Mouse (Mus musculus): ENCODE measurements around the gene Galt.
"Not testable (repeated sequence)": the region's sequence is repeated elsewhere in the genome, so short reads cannot be mapped to it uniquely, and the experiment has no call there.

Galt gene

GRCm38 (mm10) chr4:41740380-41741157 is 14.5 kb upstream of the Galt start:
- peak; percentile 84 for DNase-seq (ENCODE audit: low read depth, low spot score)

GRCm38 (mm10) chr4:41741158-41741560 is 13.9 kb upstream of the Galt start:
- DNase-seq (ENCODE audit: low read depth, low spot score): peak; percentile 98

DNA sequence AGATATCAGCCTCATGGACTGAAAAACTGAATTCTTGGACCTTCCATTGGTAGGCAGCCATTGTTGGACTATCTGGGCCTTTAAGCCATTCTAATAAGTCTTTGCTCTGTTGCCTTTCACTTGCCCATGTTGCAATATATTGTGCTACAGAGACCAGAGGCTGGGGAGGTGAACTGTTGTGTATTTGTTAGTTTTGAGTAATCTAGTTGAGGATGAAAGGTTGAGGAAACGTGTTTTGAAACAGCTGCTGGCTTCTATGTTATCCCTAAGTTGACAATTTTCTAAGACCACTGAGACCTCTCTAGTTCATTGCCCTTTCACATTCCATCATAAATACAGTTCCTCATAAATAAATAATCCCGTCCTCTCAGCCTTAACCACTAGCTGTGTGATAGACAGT is 10.9 kb upstream of the Galt start:
- no peak for DNase-seq (ENCODE audit: low read depth, low spot score)

DNA sequence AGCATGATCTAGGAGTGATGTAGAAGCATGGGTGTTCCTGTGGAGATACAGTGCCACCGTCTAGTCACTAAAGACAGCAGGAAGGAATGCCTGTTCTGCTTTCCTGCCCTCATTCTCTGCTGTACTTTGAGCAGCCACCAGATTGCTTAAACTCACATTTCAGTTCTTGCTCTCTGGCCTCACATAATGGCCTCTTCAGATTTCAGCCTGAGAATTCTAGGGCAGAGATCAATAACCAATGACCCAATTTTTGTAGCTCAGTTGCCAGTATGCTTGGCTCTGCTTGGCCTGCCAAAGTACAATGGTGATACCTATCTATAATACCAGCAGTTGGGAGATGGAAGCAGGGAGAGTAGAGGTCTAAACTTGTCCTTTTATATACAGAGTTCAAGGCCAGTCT is 10.0 kb upstream of the Galt start:
- DNase-seq (ENCODE audit: low read depth, low spot score): no peak

DNA sequence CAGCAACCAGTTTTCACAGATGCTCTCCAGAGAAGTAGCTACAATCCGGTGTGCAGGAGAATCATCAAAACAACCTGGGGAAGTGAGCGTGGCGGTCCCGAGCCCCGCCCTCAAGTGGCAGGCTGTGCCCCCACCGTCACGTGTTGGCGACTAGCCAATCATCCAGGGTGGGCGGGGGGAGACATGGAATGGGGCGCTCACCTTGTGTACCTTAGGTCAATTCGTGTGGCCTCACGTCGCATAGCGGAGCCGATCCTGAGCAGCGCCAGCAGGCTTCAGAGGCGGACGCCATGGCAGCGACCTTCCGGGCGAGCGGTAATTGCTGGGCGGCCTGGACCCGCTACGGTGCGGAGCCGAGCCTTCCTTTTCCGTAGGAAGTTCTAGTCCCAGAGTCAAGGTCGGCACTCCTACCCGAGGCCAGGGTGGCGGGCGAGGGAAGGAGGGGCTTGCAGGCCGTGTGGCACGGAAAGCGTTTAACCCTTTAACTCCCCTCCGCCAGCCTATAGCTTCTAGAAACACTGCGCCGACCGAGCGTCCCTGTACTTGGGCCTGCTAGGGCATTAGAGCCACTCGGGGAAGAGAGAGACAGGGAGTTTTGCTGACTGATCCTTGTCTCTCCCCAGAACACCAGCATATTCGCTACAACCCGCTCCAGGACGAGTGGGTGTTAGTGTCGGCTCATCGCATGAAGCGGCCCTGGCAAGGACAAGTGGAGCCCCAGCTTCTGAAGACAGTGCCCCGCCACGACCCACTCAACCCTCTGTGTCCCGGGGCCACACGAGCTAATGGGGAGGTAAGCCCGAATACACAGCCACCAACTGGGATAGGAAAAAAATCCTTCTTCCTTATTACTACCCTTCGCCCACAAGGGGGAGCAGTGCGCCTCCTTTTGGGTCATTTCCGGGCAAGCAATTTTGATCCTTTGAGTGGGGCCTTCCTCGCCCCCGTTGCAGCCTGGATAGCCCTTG is 594 bp downstream of the Galt start, which contains the start of gene Sigmar1:
Gene Sigmar1 (minus strand): TSS at position 820 of the 968 bp plus-strand sequence.
- peak; percentile 96 for DNase-seq (ENCODE audit: low read depth, low spot score)

DNA sequence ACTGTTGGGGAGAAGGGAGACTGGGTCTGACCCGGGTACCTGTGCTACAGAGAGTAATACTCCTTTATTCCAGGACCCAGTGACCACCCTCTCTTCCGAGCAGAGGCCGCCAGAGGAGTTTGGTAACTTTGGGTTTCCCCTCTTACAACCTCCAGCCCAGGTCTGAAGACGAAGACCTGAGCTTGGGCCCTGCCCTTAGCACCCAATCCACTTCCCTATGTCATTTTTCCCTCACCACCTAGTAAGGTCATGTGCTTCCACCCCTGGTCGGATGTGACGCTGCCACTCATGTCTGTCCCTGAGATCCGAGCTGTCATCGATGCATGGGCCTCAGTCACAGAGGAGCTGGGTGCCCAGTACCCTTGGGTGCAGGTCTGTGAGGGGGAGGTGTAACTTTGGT is 1.4 kb downstream of the Galt start:
- no peak for DNase-seq (ENCODE audit: low read depth, low spot score)

- DNase-seq (ENCODE audit: low read depth, low spot score): no peak
Observed at GRCm38 (mm10) chr4:41757321-41757720, 2.3 kb downstream of the Galt start.

- DNase-seq (ENCODE audit: low read depth, low spot score): no peak
Observed at GRCm38 (mm10) chr4:41758021-41758420, 3.0 kb downstream of the Galt start.

GRCm38 (mm10) chr4:41758701-41759100 is 3.7 kb downstream of the Galt start:
- no peak for DNase-seq (ENCODE audit: low read depth, low spot score)

DNA sequence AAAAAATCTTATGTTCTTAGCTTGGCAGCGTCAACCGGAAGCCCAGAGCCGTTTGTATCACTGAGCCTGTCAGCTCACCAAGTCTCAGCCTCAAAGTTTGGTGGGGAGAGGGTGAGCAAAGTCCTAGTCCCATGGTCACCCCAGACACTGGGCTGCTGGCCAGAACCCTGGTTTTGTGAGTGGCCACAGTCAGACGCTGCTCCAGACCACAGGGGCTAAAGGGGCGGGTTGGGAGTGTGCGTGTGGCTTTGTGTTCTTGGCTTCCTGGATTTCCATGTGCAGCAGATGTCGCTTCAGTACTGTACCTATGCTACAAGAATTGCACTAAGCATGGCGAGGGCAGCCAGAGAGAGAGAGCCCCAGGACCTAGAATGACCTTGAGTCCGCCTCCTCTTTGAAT is 4.2 kb downstream of the Galt start:
- DNase-seq (ENCODE audit: low read depth, low spot score): no peak

DNA sequence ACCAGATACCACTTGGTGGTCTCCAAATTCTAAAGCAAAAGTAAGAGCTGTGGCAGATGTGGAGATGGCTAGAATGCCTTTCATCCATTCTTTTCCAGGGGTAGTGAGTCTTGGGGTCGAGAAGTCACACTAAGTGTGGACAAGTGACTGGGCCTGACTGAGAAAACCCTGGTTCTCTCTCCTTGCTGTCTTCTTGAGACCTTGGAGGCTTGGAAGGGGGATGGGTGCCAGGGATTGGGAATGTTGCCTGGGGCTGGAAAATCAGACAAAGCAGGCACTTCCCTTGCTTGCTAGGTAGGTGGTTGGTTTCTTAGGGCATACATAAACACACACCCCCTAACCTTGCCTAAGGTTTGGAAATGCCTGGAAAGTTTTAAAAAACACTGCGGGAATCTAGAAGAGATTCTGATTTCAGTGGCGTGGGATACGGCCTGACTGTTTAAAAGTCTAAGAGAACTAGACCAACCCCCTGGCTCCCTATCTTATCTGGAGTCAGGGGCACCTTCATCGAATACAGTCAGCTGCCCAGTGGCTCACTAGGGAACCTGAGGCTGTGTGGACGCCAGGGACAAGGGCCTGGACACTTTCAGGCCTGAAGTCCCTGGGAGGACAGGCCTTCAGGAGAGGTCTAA is 4.7 kb downstream of the Galt start:
- no peak for DNase-seq (ENCODE audit: low read depth, low spot score)

GRCm38 (mm10) chr4:41760288-41760721 is 5.3 kb downstream of the Galt start:
- no peak for DNase-seq (ENCODE audit: low read depth, low spot score)

DNA sequence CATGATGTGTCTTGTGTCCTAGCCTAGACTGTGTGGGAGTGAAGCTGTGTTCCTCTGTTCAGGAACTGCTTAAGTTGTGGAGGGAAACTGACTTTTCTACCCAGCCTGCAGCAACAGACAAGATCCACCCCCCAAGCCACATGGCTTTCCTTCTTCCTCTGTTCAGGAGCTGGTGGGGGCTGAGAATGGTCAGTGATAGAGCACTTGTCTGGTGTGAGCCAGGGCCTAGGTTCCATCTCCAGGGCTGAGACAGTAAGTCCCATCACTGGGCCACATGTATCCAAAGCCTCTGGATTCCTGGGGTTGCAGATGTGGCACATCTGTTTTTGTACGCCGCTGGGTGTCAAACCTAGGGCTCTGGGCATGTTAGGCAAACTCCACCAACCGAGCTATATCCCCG is 5.9 kb downstream of the Galt start:
- no peak for DNase-seq (ENCODE audit: low read depth, low spot score)

- DNase-seq (ENCODE audit: low read depth, low spot score): no peak
Observed at GRCm38 (mm10) chr4:41761680-41762079, 6.7 kb downstream of the Galt start.

GRCm38 (mm10) chr4:41762099-41762687 is 7.2 kb downstream of the Galt start:
- DNase-seq (ENCODE audit: low read depth, low spot score): no peak

GRCm38 (mm10) chr4:41762688-41763114 is 7.7 kb downstream of the Galt start:
- not testable (repeated sequence) for DNase-seq (ENCODE audit: low read depth, low spot score)

GRCm38 (mm10) chr4:41763176-41763575 is 8.1 kb downstream of the Galt start:
- DNase-seq (ENCODE audit: low read depth, low spot score): not testable (repeated sequence)

DNA sequence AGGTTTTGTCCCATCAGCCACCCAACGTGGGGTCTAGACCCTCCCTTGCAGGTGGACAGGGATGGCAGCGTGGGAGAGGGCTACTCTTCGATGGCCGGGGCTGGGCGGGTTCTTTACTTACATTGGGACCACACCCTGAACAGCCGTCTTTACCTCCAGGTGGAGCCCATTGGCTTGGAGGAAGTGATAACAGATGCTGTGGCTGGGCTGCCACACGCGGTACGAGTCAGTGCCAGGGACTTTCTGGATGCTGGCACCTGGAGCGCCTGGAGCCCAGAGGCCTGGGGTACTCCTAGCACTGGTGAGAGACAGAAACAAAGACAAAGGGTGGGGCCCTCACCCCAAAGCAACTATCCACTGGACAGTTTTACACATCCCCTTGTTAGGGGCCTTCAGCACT is 12.3 kb downstream of the Galt start:
- not testable (repeated sequence) for DNase-seq (ENCODE audit: low read depth, low spot score)

- not testable (repeated sequence) for DNase-seq (ENCODE audit: low read depth, low spot score)
Observed at GRCm38 (mm10) chr4:41772946-41773345, 17.9 kb downstream of the Galt start.

GRCm38 (mm10) chr4:41773502-41773901 is 18.5 kb downstream of the Galt start:
- DNase-seq (ENCODE audit: low read depth, low spot score): not testable (repeated sequence)

DNA sequence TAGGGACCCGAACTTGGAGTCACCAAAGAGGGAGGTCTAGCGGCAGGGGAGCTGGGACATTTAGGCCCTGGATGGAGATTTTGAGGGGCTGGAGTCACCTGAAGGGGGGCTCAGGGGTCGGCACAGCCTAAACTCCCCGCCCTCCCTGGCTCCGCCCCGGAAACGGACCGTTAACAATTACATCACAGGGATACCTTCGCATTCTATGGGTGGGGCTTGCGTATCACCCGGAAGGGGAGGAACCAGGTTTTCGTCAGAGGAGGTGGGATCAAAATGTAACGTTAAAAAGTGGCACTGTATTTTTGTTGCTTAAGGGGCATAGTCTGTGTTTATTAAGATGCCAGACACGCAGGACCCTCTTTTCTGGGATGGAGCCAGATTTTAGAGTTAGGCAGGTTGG is 19.0 kb downstream of the Galt start, which contains the start of gene Ccl27a:
Gene Ccl27a (minus strand): TSS at position 246 of the 400 bp plus-strand sequence.
- DNase-seq (ENCODE audit: low read depth, low spot score): not testable (repeated sequence)

All from A20 (cell line).